Comparison of ENCODE assay signal across 8 mouse cellular contexts in genomic region chr17:32162112-32162850, GRCm38 (mm10). TPM values are rescaled to one million over a fixed set of nuclear protein-coding genes. Genes with fewer than 3 reads are reported as not detected.
DNase-seq lines count a peak whose midpoint lies in the region; ATAC-seq lines count a peak whose summit lies in the region.

No protein-coding gene starts in this region.

- H3K4me2 ChIP-seq in intestine, embryonic 15.5 days (replicated peaks), result peak overlapping the region; percentile 86
- H3K4me2 ChIP-seq in limb, embryonic 12.5 days, result peak overlapping the region; percentile 85
- H3K4me2 ChIP-seq in midbrain, embryonic 11.5 days, result peak overlapping the region; percentile 90

- peaks cover 35% of the 10 kb centered on the region for H3K4me1 ChIP-seq in intestine, embryonic 15.5 days (replicated peaks)
- peaks cover 43% of the 10 kb centered on the region for H3K4me1 ChIP-seq in limb, embryonic 12.5 days (replicated peaks)
- peaks cover 37% of the 10 kb centered on the region for H3K4me1 ChIP-seq in midbrain, embryonic 11.5 days (ENCODE audit: control insufficient read depth, insufficient read depth, low read length)

- H3K27ac ChIP-seq in intestine, embryonic 15.5 days, result peak overlapping the region; percentile 61
- no peak overlapping the region for H3K27ac ChIP-seq in limb, embryonic 12.5 days
- no peak overlapping the region for H3K27ac ChIP-seq in midbrain, embryonic 11.5 days (ENCODE audit: low read depth, low read length)

- peak; percentile 69 for DNase-seq in adrenal gland, postnatal 25 days
- DNase-seq in embryo, embryonic 11 days, result peak; percentile 79
- peak; percentile 98 for DNase-seq in heart, adult 11 months
- peak; percentile 98 for DNase-seq in midbrain, embryonic 11.5 days (ENCODE audit: low spot score, missing footprints)
- peak; percentile 50 to 82 for DNase-seq in spleen, postnatal 4 days (ENCODE audit: low spot score in 2 of 2)
- no peak for DNase-seq in c-Kit-positive CD71-positive TER-119-positive erythroid progenitor cells, embryonic 14.5 days (ENCODE audit: low spot score)

- peak overlapping the region; percentile 37 for H3K9ac ChIP-seq in intestine, embryonic 15.5 days
- H3K9ac ChIP-seq in limb, embryonic 12.5 days (replicated peaks), result peak overlapping the region; percentile 55
- H3K9ac ChIP-seq in midbrain, embryonic 11.5 days (ENCODE audit: low read length), result peak overlapping the region; percentile 72

- no peaks in the 10 kb centered on the region for H3K9me3 ChIP-seq in intestine, embryonic 15.5 days
- H3K9me3 ChIP-seq in limb, embryonic 12.5 days, result no peaks in the 10 kb centered on the region
- no peaks in the 10 kb centered on the region for H3K9me3 ChIP-seq in midbrain, embryonic 11.5 days (ENCODE audit: control insufficient read depth, low read length)

- H3K27me3 ChIP-seq in intestine, embryonic 15.5 days (replicated peaks), result no peaks in the 10 kb centered on the region
- peaks cover 5% of the 10 kb centered on the region; the same call in 1 of the 2 replicates for H3K27me3 ChIP-seq in limb, embryonic 12.5 days
- H3K27me3 ChIP-seq in midbrain, embryonic 11.5 days (ENCODE audit: control insufficient read depth, insufficient read depth, low read length), result no peaks in the 10 kb centered on the region

- peak overlapping the region; percentile 46 for H3K4me3 ChIP-seq in intestine, embryonic 15.5 days (replicated peaks)
- peak overlapping the region; percentile 45 for H3K4me3 ChIP-seq in limb, embryonic 12.5 days (replicated peaks)
- H3K4me3 ChIP-seq in midbrain, embryonic 11.5 days (ENCODE audit: low read depth, low read length), result peak overlapping the region; percentile 50

- ATAC-seq in intestine, embryonic 15.5 days, result peak; percentile 84
- no peak; the same call in 1 of the 2 replicates for ATAC-seq in limb, embryonic 12.5 days (ENCODE audit: insufficient number of reproducible peaks, insufficient read depth, low FRiP score, low TSS enrichment, low read depth)
- no peak for ATAC-seq in midbrain, embryonic 11.5 days (ENCODE audit: low FRiP score)

- whole genome bisulfite sequencing in intestine, embryonic 15.5 days, result 3% methylated on average over 58 of the region's 58 CpGs
- 3% methylated on average over 58 of the region's 58 CpGs for WGBS in limb, embryonic 12.5 days
- WGBS in midbrain, embryonic 11.5 days, result 2% methylated on average over 56 of the region's 58 CpGs

- no peaks in the 10 kb centered on the region for H3K36me3 ChIP-seq in intestine, embryonic 15.5 days
- H3K36me3 ChIP-seq in limb, embryonic 12.5 days, result peaks cover 27% of the 10 kb centered on the region
- H3K36me3 ChIP-seq in midbrain, embryonic 11.5 days (ENCODE audit: control insufficient read depth, insufficient read depth, low read length), result peaks cover 4% of the 10 kb centered on the region

RNA-seq across cellular contexts. Expression of gene Notch3, which starts 4.4 kb away (rescaled TPM):
- 11.3 and 11.8 TPM in 2 replicates for total RNA-seq in adrenal gland, postnatal 25 days (2021)
- polyA plus RNA-seq in intestine, embryonic 15.5 days (2015; fragmentation: Nextera tagmentation; extraction: Ambion mirVana), result 8.1 and 8.3 TPM in 2 replicates
- 21.5 and 24.2 TPM in 2 replicates for polyA plus RNA-seq in limb, embryonic 12.5 days (2016; fragmentation: Nextera tagmentation; extraction: Ambion mirVana)
- 21.4 and 21.9 TPM in 2 replicates for polyA plus RNA-seq in midbrain, embryonic 11.5 days (2014; fragmentation: Nextera tagmentation; extraction: Ambion mirVana)

RNA-seq across cellular contexts. Expression of gene Ephx3, which starts 27.1 kb away (rescaled TPM):
- not detected in 2 replicates for total RNA-seq in adrenal gland, postnatal 25 days (2021)
- 0.14 and 0.16 TPM in 2 replicates for polyA plus RNA-seq in intestine, embryonic 15.5 days (2015; fragmentation: Nextera tagmentation; extraction: Ambion mirVana)
- 0.09 TPM in 1 of 2 replicates, not detected in the other for polyA plus RNA-seq in limb, embryonic 12.5 days (2016; fragmentation: Nextera tagmentation; extraction: Ambion mirVana)
- 0.07 and 0.12 TPM in 2 replicates for polyA plus RNA-seq in midbrain, embryonic 11.5 days (2014; fragmentation: Nextera tagmentation; extraction: Ambion mirVana)
